Mouse (Mus musculus) liver (tissue): ENCODE measurements around the gene Shank1.

Experiments used
- DNase-seq: peaks from one replicate; pipeline ENCODE4 v3.0.0-alpha.2; 2020; ENCODE audit warnings: mixed read lengths

Gene Shank1

GRCm38 (mm10) chr7:44341714-44342113 lies 31.7 kb downstream of the Shank1 start:
- DNase-seq, result no peak

DNA sequence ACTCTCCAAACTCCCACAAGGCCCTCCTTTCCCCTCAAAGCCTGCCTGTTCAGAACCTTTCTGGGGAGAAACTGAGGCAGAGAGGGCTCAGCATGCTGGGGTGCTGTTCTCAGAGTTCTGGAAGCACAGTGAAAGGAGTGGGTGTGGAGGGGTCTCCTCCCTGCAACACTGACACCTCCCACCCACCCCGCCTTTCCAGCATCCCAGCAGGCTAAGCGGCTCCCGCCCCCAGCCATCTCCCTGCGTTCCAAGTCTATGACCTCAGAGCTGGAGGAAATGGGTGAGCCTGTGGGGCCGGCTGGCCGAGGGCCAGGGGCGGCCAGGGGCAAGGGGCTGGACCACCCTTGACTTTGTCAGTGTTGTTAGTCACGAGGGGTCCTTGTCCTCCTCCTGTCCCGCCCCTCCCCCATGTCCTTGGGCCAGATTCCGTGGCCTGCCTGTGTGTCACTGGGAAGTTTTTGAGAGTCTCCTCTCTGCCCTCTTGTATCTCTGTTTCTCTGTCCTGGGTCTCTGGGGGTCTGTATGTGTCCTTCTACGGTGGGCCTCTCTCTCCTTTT lies 33.5 kb downstream of the Shank1 start:
- no peak for DNase-seq

GRCm38 (mm10) chr7:44344622-44345021 lies 34.6 kb downstream of the Shank1 start:
- no peak for DNase-seq

DNA sequence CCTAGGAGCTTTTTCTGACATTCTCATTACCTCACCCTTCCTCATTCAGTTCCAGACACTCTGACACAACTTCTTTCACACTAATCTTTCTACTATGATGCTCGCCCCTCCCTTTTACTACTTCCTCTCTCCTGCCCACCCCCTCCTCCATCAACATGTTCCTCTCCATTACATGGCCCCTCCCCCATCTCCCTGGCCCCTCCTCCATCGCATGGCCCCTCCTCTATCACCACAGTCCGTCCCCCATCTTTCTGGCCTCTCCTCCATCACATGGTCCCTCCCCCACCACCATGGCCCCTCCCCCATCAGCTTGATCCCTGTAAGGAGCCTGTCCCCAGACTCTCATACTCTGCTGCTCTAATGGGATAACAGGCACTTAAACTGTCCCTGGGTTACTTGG lies 39.0 kb downstream of the Shank1 start:
- DNase-seq, result no peak

- DNase-seq, result peak; percentile 78
Measured at GRCm38 (mm10) chr7:44350957-44351711, 41.1 kb downstream of the Shank1 start.

DNA sequence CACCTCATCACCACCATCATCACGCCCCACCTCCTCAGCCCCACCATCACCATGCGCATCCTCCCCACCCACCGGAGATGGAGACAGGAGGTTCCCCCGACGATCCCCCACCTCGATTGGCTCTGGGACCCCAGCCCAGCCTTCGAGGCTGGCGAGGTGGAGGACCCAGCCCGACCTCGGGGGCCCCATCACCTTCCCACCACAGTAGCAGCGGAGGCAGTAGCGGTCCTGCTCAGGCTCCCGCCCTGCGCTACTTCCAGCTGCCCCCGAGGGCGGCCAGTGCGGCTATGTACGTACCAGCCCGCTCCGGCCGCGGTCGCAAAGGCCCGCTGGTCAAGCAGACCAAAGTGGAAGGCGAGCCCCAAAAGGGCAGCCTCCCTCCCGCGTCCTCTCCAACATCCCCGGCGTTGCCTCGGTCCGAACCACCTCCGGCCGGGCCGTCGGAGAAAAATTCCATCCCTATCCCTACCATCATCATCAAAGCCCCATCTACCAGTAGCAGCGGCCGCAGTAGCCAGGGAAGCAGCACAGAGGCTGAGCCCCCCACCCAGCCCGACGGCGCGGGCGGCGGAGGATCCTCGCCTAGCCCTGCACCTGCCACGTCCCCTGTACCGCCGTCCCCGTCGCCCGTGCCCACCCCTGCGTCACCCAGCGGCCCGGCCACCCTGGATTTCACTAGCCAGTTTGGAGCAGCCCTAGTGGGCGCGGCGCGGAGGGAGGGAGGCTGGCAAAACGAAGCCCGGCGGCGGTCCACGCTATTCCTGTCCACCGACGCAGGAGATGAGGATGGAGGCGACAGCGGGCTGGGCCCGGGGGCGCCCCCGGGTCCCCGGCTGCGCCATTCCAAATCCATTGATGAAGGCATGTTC lies 42.1 kb downstream of the Shank1 start:
- no peak for DNase-seq

GRCm38 (mm10) chr7:44352750-44353600 lies 42.9 kb downstream of the Shank1 start:
- DNase-seq, result no peak

DNA sequence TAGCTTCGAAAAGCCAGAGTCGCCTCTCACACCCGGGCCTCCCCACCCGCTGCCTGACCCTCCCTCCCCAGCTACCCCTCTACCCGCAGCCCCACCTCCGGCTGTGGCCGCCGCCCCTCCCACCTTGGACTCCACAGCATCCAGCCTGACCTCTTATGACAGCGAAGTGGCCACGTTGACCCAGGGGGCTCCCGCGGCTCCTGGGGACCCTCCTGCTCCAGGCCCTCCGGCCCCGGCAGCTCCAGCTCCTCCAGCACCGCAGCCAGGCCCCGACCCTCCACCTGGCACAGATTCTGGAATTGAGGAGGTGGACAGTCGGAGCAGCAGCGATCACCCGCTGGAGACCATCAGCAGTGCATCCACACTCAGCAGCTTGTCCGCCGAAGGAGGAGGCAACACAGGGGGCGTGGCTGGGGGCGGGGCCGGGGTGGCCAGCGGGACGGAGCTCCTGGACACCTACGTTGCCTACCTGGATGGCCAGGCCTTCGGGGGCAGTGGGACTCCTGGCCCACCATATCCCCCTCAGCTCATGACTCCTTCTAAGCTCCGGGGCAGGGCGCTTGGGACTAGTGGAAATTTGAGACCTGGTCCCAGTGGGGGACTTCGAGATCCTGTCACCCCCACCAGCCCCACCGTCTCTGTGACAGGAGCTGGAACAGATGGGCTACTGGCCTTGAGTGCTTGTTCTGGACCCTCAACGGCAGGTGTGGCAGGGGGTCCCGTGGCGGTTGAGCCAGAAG lies 43.7 kb downstream of the Shank1 start:
- DNase-seq, result peak; percentile 40

DNA sequence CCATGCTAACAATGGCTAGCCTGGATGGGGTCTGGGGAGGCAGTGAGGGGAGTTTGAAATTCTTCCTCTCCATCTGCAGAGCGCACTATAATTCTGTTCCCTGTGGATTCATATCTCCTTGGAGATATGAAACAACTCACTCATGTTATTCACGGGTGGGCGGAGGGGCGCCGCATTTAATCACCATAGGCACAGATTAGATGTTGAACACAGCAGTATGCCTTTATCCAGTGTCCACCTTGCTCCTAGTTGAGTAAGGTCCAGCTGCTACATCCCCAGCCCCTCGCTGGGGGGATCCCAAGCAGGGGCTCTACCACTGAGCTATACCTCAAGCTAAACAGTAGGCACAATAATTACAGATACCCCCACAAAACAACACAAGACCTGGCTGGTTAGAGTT lies 45.4 kb downstream of the Shank1 start:
- no peak for DNase-seq

DNA sequence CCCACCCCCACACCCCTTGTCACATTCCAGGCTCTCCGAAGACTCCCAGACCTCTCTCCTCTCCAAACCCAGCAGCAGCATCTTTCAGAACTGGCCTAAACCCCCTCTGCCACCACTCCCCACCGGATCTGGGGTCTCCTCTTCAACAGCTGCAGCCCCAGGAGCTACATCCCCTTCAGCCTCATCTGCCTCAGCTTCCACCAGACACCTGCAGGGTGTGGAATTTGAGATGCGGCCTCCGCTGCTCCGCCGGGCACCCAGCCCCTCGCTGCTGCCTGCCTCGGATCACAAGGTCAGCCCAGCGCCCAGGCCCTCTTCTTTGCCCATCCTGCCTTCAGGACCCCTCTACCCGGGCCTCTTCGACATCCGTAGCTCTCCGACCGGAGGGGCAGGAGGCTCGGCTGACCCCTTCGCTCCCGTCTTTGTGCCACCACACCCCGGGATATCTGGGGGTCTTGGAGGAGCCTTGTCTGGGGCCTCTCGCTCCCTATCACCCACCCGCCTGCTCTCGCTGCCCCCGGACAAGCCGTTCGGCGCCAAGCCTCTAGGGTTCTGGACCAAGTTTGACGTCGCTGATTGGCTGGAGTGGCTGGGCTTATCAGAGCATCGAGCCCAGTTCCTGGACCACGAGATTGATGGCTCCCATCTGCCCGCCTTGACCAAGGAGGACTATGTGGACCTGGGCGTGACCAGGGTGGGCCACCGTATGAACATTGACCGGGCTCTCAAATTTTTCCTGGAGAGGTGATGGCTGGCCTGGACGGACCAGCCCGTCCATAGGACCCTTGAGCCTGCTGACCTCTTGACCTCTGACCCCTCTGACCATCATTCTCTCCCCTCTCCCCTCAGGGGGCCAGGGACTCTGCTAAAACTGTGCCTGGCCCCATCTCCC lies 46.8 kb downstream of the Shank1 start:
- no peak for DNase-seq

GRCm38 (mm10) chr7:44357531-44357930 lies 47.5 kb downstream of the Shank1 start:
- no peak for DNase-seq

- DNase-seq, result no peak
Measured at GRCm38 (mm10) chr7:44358012-44358411, 48.0 kb downstream of the Shank1 start.

- no peak for DNase-seq
Measured at GRCm38 (mm10) chr7:44358886-44359654, 49.0 kb downstream of the Shank1 start.

DNA sequence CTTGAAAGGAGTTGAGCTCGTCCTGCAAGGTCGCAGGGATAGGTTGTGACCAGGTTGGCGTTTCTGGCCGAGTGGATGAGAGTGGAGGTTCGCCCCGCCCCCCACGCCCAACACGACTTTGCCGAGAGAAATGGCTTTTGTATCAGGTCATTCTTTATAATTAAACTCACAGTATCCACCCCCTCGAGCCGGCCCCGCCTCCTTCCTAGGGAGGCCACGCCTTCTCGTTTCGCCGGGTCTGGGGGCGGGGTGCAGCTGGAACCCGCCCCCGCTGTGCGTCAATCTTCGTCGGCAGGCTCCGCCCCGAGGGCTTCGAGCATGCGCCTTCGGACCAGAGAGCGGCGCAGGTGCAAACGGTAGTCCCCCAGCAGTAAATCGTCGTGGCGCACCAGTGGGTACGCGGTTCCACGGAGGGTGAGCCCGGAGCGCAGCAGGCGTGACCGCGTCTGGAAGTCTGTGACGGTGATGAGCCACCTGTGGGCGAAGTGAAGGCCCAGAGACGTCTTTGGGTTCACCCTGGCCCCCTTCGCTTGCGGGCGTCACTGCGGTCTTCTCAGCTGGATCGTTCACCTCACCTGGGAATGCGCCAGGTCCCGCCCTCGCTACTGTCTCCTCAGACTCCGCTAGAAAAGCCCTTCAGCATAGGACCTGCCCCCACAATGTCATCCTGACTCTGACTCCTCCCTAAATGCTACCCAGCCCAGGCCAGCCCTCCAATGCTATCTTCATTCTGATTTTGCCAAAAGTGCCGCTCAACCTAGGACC lies 50.0 kb downstream of the Shank1 start:
- peak; percentile 88 for DNase-seq

- DNase-seq, result no peak
Measured at GRCm38 (mm10) chr7:44360792-44361301, 50.8 kb downstream of the Shank1 start.

DNA sequence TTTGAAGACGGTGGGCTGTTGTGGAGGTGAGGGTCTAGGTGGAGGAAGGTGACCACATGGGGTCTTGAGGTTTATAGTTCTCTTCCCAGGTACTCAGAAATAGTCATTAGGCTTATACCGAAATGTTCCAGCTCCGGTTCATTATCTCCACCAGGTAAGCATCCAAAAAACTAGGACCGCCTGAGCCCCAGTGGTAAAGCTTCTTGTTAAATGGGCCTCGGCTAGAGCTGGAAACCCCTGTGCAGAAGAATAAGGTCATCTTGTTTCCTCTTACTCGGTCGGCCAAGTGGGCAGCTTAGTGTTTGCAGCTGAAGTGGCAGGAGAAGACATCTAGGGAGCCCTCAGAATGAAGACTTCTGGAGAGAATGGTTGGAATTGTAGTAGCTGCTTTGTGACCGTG lies 62.6 kb downstream of the Shank1 start:
- no peak for DNase-seq

DNA sequence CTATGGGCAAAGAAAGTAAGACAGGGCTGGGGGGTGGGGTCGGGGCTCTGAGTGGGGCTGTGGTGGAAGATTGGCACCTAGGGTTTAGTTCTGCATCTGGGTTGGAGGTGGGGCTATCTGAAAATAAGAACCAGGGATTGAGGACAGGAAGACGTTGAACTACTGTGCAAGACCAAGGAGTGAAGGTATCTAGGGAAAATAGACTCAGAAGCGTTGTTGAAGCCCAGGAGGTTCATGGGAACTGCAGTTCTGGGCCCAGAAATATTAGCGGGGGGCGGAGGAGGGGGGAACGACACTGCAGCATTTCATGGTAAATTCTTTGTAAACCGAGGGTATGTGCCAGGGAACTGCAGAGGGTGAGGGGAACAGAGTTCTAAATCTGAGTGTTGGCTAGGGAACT lies 63.4 kb downstream of the Shank1 start:
- DNase-seq, result no peak

DNA sequence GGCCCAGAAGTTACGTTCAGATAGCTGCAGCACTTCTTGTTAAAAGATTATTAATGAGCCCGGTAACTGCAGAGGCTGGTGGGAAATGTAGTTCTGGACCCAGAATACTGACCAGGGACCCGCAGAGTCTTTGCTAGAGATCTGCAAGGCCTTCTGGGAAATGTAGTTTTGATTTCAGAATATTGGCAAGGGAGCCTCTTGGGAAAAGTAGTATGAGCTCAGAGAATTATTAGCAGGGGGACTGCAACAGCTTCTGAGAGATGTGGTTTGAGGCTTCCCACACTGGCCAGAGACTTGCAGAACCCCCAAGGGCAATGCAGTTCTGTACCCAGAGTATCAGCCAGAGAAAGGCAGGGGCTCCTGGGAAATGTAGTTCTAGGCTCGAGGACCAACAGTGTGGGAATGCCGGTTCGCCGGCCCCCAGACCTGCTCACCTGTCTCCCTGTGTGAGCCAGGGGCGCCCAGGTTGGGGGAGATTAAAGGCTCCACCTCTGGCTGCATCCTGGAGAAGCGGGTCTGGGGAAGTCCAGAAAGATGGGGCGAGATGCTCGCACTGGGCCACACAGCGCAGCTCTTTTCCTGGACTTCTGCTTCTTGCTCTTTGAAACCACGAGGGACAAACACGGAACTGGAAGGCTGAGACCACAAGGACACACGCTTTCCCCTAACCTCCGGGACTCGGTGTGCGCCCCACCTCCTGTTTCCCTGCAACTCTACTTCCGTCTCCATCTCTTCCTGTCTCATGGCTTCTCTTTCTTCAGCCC lies 64.0 kb downstream of the Shank1 start:
- DNase-seq, result peak; percentile 64
